Mouse (Mus musculus): Measurements from ENCODE around the gene Rab44. TPM values are rescaled to one million over a fixed set of nuclear protein-coding genes. Genes with fewer than 3 reads are reported as not detected.

The Rab44 gene
- polyA plus RNA-seq, 1 experiment from 2014 or later, result 1.7 TPM

GRCm38 (mm10) chr17:29083586-29083985 lies 30.4 kb upstream of the Rab44 start:
- Histone ChIP-seq H3K4me2 (ENCODE audit: low read depth, low read length) (no peak overlapping the region), H3K27ac (replicated peaks; ENCODE audit: low read depth, low read length) (no peak overlapping the region), H3K9me3 (ENCODE audit: control insufficient read depth, low read length) (0 out of 2 replicates have a peak, but pooled peaks cover 6% of the 10 kb centered on the region), H3K36me3 (ENCODE audit: control insufficient read depth, insufficient read depth, low read length) (no peaks in the 10 kb centered on the region), H3K4me1 (ENCODE audit: control insufficient read depth, insufficient read depth, low read length) (peaks cover 17% of the 10 kb centered on the region), H3K9ac (ENCODE audit: low read depth, low read length) (no peak overlapping the region), H3K4me3 (ENCODE audit: low read depth, low read length) (no peak overlapping the region), H3K27me3 (replicated peaks; ENCODE audit: control insufficient read depth, insufficient read depth, low read length) (peaks cover 13% of the 10 kb centered on the region)
- WGBS, result 85% methylated on average over 8 of the region's 8 CpGs
- DNase-seq (ENCODE audit: low spot score), result no peak
- no peak for ATAC-seq (ENCODE audit: low read depth)

- no peak for ATAC-seq (ENCODE audit: low read depth)
- Histone ChIP-seq H3K4me3 (ENCODE audit: low read depth, low read length) (no peak overlapping the region), H3K4me1 (ENCODE audit: control insufficient read depth, insufficient read depth, low read length) (0 out of 2 replicates have a peak, but pooled peaks cover 10% of the 10 kb centered on the region), H3K36me3 (ENCODE audit: control insufficient read depth, insufficient read depth, low read length) (no peaks in the 10 kb centered on the region), H3K4me2 (ENCODE audit: low read depth, low read length) (no peak overlapping the region), H3K27me3 (replicated peaks; ENCODE audit: control insufficient read depth, insufficient read depth, low read length) (peaks cover 13% of the 10 kb centered on the region), H3K27ac (replicated peaks; ENCODE audit: low read depth, low read length) (no peak overlapping the region), H3K9ac (ENCODE audit: low read depth, low read length) (no peak overlapping the region), H3K9me3 (ENCODE audit: control insufficient read depth, low read length) (0 out of 2 replicates have a peak, but pooled peaks cover 6% of the 10 kb centered on the region)
- DNase-seq (ENCODE audit: low spot score), result no peak
- WGBS, result 84% methylated on average over 7 of the region's 7 CpGs
These were observed 29.3 kb upstream of the Rab44 start for GRCm38 (mm10) chr17:29084656-29085055.

GRCm38 (mm10) chr17:29085266-29085665 lies 28.7 kb upstream of the Rab44 start:
- Histone ChIP-seq H3K4me3 (ENCODE audit: low read depth, low read length) (no peak overlapping the region), H3K36me3 (ENCODE audit: control insufficient read depth, insufficient read depth, low read length) (no peaks in the 10 kb centered on the region), H3K9me3 (ENCODE audit: control insufficient read depth, low read length) (0 out of 2 replicates have a peak, but pooled peaks cover 6% of the 10 kb centered on the region), H3K27ac (replicated peaks; ENCODE audit: low read depth, low read length) (no peak overlapping the region), H3K9ac (ENCODE audit: low read depth, low read length) (no peak overlapping the region), H3K4me2 (ENCODE audit: low read depth, low read length) (no peak overlapping the region), H3K27me3 (replicated peaks; ENCODE audit: control insufficient read depth, insufficient read depth, low read length) (peaks cover 13% of the 10 kb centered on the region), H3K4me1 (ENCODE audit: control insufficient read depth, insufficient read depth, low read length) (0 out of 2 replicates have a peak, but pooled peaks cover 10% of the 10 kb centered on the region)
- no peak for DNase-seq (ENCODE audit: low spot score)
- ATAC-seq (ENCODE audit: low read depth), result no peak
- 76% methylated on average over 10 of the region's 10 CpGs for WGBS

DNA sequence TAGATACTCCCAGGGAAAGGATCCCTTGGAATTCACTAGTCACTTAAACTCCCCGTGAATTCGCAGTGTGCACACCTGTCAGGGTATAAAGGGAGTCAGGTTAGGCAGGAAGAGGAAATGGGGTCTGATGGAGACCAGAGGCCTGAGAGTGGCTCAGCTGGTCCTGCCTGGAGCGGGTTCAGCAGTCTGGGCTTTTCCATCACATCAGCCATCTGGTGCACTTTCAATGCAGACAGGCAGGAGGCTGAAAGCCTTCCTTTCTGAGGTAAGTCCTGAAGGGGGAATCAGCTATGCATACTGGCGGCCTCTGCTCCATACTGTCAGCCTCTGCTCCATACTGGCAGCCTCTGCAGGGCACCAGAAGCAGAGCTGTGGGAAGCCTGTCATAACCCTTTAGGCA lies 27.0 kb upstream of the Rab44 start:
- no peak overlapping the region for H3K9ac ChIP-seq (ENCODE audit: low read depth, low read length)
- no peak overlapping the region for H3K4me3 ChIP-seq (ENCODE audit: low read depth, low read length)
- 0 out of 2 replicates have a peak, but pooled peaks cover 6% of the 10 kb centered on the region for H3K9me3 ChIP-seq (ENCODE audit: control insufficient read depth, low read length)
- H3K27ac ChIP-seq (replicated peaks; ENCODE audit: low read depth, low read length), result no peak overlapping the region
- H3K27me3 ChIP-seq (replicated peaks; ENCODE audit: control insufficient read depth, insufficient read depth, low read length), result peaks cover 2% of the 10 kb centered on the region; the same call in 1 of the 2 replicates
- H3K4me2 ChIP-seq (ENCODE audit: low read depth, low read length), result no peak overlapping the region
- WGBS, result 76% methylated on average over 4 of the region's 4 CpGs
- no peak for ATAC-seq (ENCODE audit: low read depth)
- H3K4me1 ChIP-seq (ENCODE audit: control insufficient read depth, insufficient read depth, low read length), result no peaks in the 10 kb centered on the region
- H3K36me3 ChIP-seq (ENCODE audit: control insufficient read depth, insufficient read depth, low read length), result no peaks in the 10 kb centered on the region
- DNase-seq (ENCODE audit: low spot score), result no peak

DNA sequence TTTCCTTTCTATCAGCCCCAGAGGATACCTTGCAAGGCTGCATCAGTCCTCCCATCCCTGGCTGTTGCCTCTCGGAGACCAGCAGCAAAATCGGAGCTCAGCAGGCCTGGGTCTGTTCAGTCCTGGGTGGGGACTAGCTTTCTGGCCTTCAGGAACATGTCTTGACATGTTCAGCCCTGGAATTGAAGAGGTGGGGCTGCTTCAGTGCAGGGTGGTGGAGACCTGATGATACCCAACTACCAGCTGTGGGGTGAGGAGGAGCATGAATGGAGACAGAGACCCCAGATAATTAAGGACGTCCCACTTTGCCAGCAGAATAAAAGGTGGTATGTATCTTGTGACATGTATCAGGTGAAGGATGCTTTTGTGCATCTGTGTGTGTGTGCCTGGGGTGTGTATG lies 23.2 kb upstream of the Rab44 start, which contains the start of gene Cdkn1a:
Gene Cdkn1a (plus strand): TSS at position 201 of the 400 bp plus-strand sequence.
- H3K27me3 ChIP-seq (replicated peaks; ENCODE audit: control insufficient read depth, insufficient read depth, low read length), result peaks cover 29% of the 10 kb centered on the region
- H3K36me3 ChIP-seq (ENCODE audit: control insufficient read depth, insufficient read depth, low read length), result no peaks in the 10 kb centered on the region
- no peaks in the 10 kb centered on the region for H3K9me3 ChIP-seq (ENCODE audit: control insufficient read depth, low read length)
- ATAC-seq (ENCODE audit: low read depth) (no peak), DNase-seq (ENCODE audit: low spot score) (no peak)
- peaks cover 10% of the 10 kb centered on the region; the same call in 1 of the 2 replicates for H3K4me1 ChIP-seq (ENCODE audit: control insufficient read depth, insufficient read depth, low read length)
- no peak within 1 kb of the TSS for H3K4me2 ChIP-seq (ENCODE audit: low read depth, low read length)
- no peak within 1 kb of the TSS for H3K27ac ChIP-seq (replicated peaks; ENCODE audit: low read depth, low read length)
- no peak within 1 kb of the TSS for H3K4me3 ChIP-seq (ENCODE audit: low read depth, low read length)
- H3K9ac ChIP-seq (ENCODE audit: low read depth, low read length), result no peak within 1 kb of the TSS
- 62% methylated on average over 3 of the region's 3 CpGs for WGBS

GRCm38 (mm10) chr17:29091348-29091944 lies 22.5 kb upstream of the Rab44 start:
- no peak overlapping the region for H3K27ac ChIP-seq (replicated peaks; ENCODE audit: low read depth, low read length)
- H3K4me3 ChIP-seq (ENCODE audit: low read depth, low read length), result no peak overlapping the region
- H3K9ac ChIP-seq (ENCODE audit: low read depth, low read length), result no peak overlapping the region
- no peak for DNase-seq (ENCODE audit: low spot score)
- ATAC-seq (ENCODE audit: low read depth), result no peak
- H3K4me1 ChIP-seq (ENCODE audit: control insufficient read depth, insufficient read depth, low read length), result peaks cover 10% of the 10 kb centered on the region; the same call in 1 of the 2 replicates
- no peaks in the 10 kb centered on the region for H3K9me3 ChIP-seq (ENCODE audit: control insufficient read depth, low read length)
- peaks cover 29% of the 10 kb centered on the region for H3K27me3 ChIP-seq (replicated peaks; ENCODE audit: control insufficient read depth, insufficient read depth, low read length)
- no peaks in the 10 kb centered on the region for H3K36me3 ChIP-seq (ENCODE audit: control insufficient read depth, insufficient read depth, low read length)
- no peak overlapping the region for H3K4me2 ChIP-seq (ENCODE audit: low read depth, low read length)
- WGBS, result 35% methylated on average over 6 of the region's 6 CpGs

DNA sequence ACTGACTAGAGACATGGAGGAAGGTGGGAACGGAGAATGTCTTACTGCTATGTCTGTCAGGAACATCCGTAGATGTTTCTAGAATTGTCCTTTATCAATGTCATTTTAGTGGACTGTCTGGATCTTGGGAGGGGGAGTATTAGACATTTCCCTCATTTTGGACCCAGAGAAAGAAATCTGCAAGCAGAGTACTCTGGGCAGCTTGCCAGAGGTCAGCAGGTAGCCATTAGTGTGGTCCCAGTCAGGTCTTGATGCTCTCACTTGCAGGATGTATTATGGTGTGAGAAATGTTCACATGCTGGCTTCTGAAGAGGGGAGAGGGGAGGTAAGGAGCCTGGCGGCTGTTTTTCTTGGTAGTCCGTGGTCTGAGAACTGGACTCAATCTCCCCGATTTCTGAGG lies 21.4 kb upstream of the Rab44 start:
- no peak overlapping the region for H3K27ac ChIP-seq (replicated peaks; ENCODE audit: low read depth, low read length)
- 50% methylated on average over 5 of the region's 5 CpGs for WGBS
- ATAC-seq (ENCODE audit: low read depth) (no peak), DNase-seq (ENCODE audit: low spot score) (no peak)
- no peak overlapping the region for H3K9ac ChIP-seq (ENCODE audit: low read depth, low read length)
- no peaks in the 10 kb centered on the region for H3K36me3 ChIP-seq (ENCODE audit: control insufficient read depth, insufficient read depth, low read length)
- H3K4me2 ChIP-seq (ENCODE audit: low read depth, low read length), result no peak overlapping the region
- H3K9me3 ChIP-seq (ENCODE audit: control insufficient read depth, low read length), result no peaks in the 10 kb centered on the region
- H3K4me1 ChIP-seq (ENCODE audit: control insufficient read depth, insufficient read depth, low read length), result peaks cover 10% of the 10 kb centered on the region; the same call in 1 of the 2 replicates
- H3K4me3 ChIP-seq (ENCODE audit: low read depth, low read length), result no peak overlapping the region
- H3K27me3 ChIP-seq (replicated peaks; ENCODE audit: control insufficient read depth, insufficient read depth, low read length), result peaks cover 29% of the 10 kb centered on the region

- WGBS, result 9% methylated on average over 32 of the region's 36 CpGs
- Histone ChIP-seq H3K36me3 (ENCODE audit: control insufficient read depth, insufficient read depth, low read length) (0 out of 2 replicates have a peak, but pooled peaks cover 2% of the 10 kb centered on the region), H3K9ac (ENCODE audit: low read depth, low read length) (peak overlapping the region; percentile 72), H3K4me1 (ENCODE audit: control insufficient read depth, insufficient read depth, low read length) (peaks cover 10% of the 10 kb centered on the region; the same call in 1 of the 2 replicates), H3K4me3 (ENCODE audit: low read depth, low read length) (peak overlapping the region; percentile 59), H3K27ac (replicated peaks; ENCODE audit: low read depth, low read length) (no peak overlapping the region), H3K4me2 (ENCODE audit: low read depth, low read length) (peak overlapping the region; percentile 87), H3K27me3 (replicated peaks; ENCODE audit: control insufficient read depth, insufficient read depth, low read length) (peaks cover 29% of the 10 kb centered on the region), H3K9me3 (ENCODE audit: control insufficient read depth, low read length) (no peaks in the 10 kb centered on the region)
- DNase-seq (ENCODE audit: low spot score) (peak; percentile 94), ATAC-seq (ENCODE audit: low read depth) (peak; percentile 85)
These were observed 20.6 kb upstream of the Rab44 start for GRCm38 (mm10) chr17:29093110-29093952.
